Mouse (Mus musculus) right cerebral cortex, adult 18-20 months (tissue): ENCODE results near the gene Myo18a.
A peak's percentile ranks its signal among the peaks of the same experiment; 100 is the strongest.

ENCODE experiments used
- DNase-seq: peaks from one replicate; pipeline ENCODE4 v3.0.0; 2022; ENCODE audit warnings: mixed read lengths

Myo18a gene

DNA sequence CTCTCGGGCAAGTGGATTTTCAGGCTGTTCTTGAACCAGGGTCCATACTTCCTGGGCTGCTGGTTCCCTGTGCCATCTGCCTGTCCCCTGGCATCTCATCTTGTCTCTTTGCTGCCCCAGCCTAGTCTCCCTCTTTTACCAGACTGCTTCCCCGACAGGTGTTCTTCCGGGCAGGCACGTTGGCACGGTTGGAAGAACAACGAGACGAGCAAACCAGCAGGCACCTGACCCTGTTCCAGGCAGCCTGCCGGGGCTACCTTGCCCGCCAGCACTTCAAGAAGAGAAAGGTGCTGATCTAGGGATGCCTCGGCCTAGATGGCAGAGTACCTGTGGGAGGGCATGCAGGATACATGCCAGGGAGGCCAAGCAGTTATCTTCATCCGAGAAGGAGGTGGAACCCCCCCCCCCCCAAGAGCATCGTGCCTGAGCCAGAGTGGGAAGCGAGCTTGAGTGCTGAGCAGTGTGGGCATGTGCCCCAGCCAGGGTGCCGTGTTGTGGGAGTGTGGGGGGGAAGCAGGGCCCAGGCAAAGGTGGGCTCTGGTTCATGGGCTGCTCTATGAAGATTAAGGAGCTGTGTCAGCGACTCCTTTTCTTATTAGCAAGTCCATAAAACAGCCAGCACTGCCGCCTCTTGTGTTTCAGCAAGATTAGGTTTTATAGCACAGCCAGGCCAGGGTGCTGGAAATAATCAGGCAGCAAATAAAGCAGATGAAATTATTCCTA, 77.6 kb downstream of the Myo18a start:
- DNase-seq, result no peak

GRCm38 (mm10) chr11:77843068-77843905, 80.2 kb downstream of the Myo18a start:
- no peak for DNase-seq

- DNase-seq, result no peak
Measured at GRCm38 (mm10) chr11:77843906-77844200, 80.8 kb downstream of the Myo18a start.

DNA sequence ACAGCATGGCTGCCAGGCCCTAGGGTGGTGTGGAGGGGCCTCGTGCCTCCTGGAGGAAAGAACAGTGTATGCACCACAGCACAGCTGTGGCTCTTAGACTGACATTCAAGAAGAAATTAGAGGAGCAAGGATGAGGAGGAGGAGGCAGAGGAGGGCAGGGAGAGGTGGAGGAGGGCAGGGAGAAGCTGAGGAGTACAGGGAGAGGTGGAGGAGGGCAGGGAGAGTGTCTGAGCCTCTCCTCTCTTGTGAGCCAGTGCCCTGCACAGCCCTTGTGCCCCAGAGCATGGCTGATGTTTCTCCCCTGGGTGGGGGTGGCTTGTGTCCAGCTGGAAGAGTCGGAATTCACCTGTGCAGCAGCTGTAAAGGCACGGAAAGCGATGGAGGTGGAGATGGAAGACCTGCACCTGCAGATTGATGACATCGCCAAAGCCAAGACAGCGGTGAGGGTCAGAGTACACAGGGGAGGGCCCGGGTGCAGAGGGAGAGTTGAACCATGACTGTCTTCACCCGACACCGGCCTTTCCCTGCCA, 84.6 kb downstream of the Myo18a start:
- DNase-seq, result no peak

GRCm38 (mm10) chr11:77848131-77848530, 85.1 kb downstream of the Myo18a start:
- DNase-seq, result no peak

GRCm38 (mm10) chr11:77849151-77849550, 86.1 kb downstream of the Myo18a start:
- DNase-seq, result no peak

DNA sequence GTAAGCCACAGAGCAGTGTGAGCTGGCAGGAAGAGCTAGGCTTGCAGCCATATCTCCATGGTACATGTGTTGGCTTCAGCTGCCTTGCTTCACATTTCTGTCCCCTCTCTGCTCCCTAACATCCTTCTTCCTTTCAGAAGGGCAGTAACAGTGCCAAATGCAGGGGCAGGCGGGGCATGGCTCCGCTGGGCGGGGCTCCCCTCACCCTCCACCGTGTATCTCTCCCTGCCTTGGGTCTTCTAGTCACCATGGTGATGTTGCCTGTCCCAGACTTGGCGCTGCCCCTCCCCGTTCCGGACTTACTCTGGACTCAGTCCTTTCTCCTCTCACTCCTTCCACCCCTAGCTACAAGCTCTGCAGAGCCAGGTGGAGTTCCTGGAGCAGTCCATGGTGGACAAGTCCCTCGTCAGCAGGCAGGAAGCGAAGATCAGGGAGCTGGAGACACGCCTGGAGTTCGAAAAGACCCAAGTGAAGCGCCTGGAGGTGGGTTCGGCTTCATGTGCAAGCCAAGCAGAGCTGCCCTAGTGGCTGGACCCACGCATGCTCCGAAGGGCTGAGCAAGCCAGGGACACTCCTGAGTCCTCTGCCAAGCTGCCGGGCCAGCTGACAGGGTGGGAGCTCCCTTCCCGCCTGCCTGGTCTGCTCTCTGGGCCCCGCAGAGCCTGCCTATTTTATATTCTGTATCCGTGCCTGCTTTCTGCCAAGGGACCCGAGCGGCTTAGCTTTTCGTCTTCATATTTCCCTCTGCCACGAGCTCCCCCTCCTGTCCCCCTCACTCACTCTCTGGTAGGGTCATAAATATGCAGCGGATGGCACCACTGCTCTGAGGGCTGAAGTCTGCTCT, 87.6 kb downstream of the Myo18a start:
- peak; percentile 75 for DNase-seq

DNA sequence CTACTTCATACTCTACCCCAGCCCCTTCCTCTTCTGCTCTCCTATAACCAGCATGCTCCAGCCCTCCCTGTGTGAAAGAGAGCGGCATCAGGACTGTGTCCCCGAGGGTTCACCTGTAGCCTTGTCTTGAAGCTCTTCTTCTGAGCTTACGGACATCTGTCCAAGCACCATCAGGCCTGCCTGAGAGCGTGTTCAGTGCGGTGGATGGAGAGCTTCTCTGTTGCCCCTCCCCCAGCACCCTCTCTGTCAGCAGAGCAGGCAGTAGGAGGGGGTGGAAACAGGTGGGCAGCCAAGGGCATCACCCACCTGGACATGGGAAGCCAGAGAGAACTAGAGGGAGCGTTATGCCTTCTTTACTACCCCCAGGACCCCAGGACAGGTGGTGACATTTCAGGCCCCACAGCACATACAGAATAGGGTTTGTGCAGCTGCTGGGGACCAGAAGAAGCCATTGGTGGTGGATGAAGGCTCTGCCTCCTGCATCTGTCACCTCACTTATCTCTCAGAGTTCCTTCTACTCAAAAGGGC, 88.5 kb downstream of the Myo18a start:
- DNase-seq, result no peak

GRCm38 (mm10) chr11:77852195-77852594, 89.1 kb downstream of the Myo18a start:
- no peak for DNase-seq

DNA sequence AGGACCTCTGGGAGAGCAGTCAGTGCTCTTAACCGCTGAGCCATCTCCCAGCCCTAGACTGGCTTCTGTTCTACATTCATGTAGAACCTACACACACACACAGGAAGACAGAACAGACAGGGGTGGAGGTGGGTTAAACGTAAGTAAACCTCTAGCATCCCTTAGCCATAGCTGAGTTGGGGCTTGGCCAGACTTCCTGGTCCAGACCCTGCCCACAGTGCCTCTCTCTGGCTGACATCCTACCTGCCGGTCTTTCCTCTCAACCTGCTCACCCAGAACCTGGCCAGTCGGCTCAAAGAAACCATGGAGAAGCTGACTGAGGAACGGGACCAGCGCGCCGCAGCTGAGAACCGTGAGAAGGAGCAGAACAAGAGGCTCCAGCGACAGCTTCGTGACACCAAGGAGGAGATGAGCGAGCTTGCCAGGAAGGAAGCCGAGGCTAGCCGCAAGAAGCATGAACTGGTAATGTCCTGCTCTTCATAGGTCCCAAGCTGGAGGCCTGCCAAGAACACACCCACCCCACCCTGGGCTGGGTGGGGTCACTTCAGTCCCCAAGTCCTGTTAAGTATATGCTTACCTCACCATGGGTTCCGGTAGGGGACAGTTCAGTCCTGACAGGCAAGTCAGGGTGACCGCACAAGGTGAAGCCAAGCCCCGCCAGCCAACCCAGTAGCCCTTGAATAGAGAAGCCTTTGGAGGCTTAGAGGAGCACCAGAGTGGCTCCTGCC, 90.1 kb downstream of the Myo18a start:
- no peak for DNase-seq

GRCm38 (mm10) chr11:77854641-77855040, 91.6 kb downstream of the Myo18a start:
- no peak for DNase-seq

DNA sequence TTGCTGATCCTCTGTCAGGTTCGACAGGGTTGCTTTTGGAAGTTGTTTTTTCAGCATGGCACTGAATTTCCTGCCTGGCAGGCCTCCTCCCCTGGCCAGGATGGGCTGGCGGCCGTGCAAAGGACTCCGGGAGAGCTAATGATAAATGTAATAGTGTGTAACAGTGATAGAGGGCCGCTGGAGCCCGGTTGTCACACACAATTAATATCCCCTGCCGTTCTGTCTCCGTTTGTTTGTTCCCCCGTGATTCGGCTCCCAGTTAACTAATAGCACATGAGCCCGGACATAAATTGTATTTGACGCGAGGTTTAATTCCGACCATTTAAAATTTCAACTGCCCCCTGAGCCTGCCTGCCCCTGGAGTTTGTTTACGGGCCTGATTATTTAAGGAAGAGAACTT, 92.3 kb downstream of the Myo18a start:
- no peak for DNase-seq

GRCm38 (mm10) chr11:77857089-77857488, 94.0 kb downstream of the Myo18a start:
- no peak for DNase-seq

DNA sequence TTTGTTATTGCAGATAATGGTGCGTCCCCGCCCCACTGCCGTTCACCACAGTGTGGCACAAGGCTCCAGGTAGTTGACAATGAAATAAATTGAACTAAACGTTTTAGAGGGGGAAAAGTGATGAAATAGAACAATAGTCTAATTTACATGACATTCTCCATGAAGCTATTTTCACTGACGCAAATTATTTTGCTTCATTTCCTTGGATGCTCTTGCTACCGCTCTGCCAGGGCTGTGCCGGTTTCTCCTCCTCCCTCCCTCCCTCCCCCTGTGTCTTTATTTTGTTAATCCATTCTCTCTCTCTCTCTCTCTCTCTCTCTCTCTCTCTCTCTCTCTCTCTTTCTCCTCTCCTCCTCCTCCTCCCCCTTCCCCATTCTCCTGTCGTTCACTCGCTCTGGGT, 95.5 kb downstream of the Myo18a start:
- no peak for DNase-seq

GRCm38 (mm10) chr11:77860947-77861346, 97.9 kb downstream of the Myo18a start:
- peak; percentile 82 for DNase-seq

DNA sequence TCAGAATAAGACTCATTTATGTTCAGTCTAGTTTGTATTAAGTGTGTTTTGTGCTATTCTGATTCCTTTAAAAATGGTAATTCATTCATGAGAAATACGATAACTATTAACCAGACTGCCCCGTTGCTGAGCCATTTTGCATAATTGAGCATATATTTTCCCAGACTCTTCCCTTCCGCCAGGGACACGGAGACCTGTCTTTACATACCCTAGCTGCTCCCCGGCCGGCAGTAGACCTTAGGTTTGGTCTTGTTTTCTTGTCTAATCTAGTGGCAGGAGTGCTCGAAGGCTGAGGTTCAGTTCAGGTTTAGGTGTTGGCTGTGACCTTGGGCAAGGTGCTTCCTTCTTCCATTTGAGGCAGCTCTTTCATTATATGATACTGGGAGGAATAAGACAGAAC, 99.8 kb downstream of the Myo18a start:
- no peak for DNase-seq

GRCm38 (mm10) chr11:77864771-77865170, 101.7 kb downstream of the Myo18a start:
- DNase-seq, result peak; percentile 58

DNA sequence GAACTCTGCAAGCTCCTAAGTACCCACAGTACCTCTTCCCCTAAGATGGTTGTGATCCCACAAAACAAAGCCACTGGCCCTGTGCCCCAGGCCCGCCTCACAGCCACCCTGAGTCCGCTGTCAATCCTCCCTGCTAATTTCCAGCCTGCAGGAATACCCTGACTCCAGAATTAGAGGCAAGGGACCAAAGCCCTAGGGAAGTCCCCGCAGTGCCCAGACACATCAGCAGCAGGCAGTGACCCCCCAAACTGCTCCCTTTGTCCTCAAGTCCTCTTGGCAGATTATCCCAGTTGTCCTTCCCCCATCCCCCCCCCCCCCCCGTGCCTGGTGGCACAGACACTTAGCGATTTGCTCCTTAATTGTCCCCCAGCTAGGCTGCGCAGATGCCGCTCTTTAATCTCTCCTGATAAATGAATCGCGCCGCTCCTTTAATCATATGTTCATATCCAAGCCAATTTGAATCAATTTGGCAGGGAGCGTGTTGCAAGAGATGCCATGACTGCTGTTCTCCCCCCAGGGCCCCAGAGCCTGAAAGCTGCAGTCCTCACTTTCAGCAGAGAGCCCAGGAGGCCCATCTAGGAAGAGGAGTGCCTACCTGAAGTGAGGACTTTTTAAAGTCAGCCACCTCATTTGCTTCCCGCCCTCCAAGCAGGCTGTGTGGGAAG, 104.5 kb downstream of the Myo18a start:
- no peak for DNase-seq

DNA sequence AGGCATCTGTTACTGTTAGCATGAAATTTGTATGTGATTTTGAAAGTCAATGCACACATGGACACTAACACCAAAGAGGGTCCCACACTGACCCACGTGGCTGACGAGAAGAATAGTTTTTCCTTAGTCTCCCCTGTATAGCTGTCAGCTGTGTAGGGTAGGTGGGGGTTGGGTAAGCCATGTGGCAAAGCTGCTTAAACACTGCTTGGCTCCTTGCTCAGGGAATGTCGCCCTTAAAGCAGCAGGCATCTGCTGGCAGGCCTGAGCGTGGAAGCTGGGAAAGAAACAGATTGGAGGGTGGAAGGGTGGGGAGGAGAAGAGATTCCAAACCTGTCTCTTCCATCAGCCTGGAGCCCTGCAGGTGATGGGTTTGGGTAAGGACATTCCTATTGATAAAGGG, 108.4 kb downstream of the Myo18a start:
- DNase-seq, result peak; percentile 83

DNA sequence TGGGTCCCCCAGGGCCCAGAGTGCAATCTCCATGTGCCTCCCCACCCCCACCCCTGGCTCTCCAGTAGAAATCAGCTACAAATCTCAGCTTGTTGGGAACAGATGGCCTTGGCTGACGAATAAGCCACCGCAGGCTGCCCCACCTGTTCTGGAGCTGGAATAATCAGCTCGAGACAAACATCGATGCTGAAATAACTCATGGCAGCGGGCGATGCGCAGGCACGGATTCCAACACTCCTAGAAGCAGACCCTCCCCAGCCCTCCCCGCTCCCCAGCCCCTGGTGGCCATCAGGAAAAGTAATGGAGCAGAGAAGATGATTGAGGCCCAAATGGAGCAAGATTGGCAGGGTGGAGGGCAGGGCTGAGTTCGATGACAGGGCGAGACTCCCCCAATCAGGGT, 109.2 kb downstream of the Myo18a start:
- DNase-seq, result peak; percentile 65

GRCm38 (mm10) chr11:77872685-77873084, 109.6 kb downstream of the Myo18a start:
- no peak for DNase-seq

GRCm38 (mm10) chr11:77873116-77873515, 110.1 kb downstream of the Myo18a start:
- no peak for DNase-seq
